Mouse (Mus musculus): ENCODE measurements around the gene Nedd9. TPM values are rescaled to one million over a fixed set of nuclear protein-coding genes. Genes with fewer than 3 reads are reported as not detected.

Gene Nedd9
- total and polyA plus RNA-seq, 3 experiments: 0.49 to 1.4 TPM; not detected in 1

DNA sequence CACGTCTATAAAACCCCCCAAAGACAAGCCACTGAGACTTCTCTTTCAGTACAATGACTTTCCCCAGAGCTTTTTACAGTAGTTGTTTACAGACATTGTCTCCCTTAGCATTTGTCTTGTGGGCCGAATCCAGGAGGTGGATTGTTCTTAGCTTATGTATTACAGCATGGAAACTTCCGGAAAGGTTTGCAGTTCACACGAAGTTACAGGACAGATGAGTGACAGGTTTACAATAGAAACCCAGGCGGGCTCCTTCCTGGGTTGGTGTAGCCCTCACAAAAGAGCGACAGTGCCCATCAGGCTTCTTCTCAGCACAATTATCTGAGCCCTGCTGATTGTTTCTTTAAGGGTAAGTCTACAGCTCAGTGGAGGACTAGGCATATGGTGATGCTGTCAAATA lies 124.3 kb downstream of the Nedd9 start:
- TF ChIP-seq TAL1 (conservative IDR thresholded peaks at IDR 0.05; ENCODE audit: low read depth, low read length): no peak

DNA sequence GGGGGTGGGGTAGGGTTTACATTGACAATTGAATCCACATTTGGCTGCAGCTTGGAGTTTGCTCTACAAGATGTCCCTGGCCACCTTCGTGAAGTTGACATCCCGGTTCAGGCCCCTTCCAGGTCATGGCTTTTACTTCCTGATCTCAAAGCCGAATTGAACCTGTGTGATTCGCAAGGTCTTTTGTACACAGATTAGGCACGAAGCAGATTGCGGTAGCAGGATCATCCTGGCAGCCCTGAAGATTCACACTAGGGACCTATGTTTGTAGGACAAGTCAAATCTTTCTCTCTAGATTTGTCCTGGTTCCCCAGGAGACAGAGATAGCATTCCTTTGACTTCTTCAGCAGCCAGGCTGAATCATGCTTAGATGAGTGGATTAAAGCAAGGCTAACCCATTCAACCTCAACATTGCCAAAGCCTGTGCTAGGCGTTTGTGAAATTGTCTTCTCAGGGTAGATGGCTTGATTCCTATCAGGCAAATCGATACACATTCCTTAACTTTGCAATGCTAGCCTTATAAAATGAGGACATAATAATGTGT lies 126.8 kb downstream of the Nedd9 start:
- DNase-seq (ENCODE audit: low spot score) (no peak), ATAC-seq (ENCODE audit: extremely low read depth, insufficient number of reproducible peaks, low FRiP score, poor library complexity, severe bottlenecking) (no peak)
- H3K9me3 ChIP-seq (replicated peaks): no peaks in the 10 kb centered on the region
- peaks cover 33% of the 10 kb centered on the region for H3K27me3 ChIP-seq (ENCODE audit: insufficient read depth, low read length)
- no peaks in the 10 kb centered on the region for H3K36me3 ChIP-seq (replicated peaks)
- TF ChIP-seq POLR2AphosphoS5 (IDR thresholded peaks at IDR 0.05; ENCODE audit: insufficient replicate concordance, low read depth, low read length): no peak
- TF ChIP-seq TAL1 (conservative IDR thresholded peaks at IDR 0.05; ENCODE audit: low read depth, low read length): no peak
- TF ChIP-seq CTCF (IDR thresholded peaks at IDR 0.05; ENCODE audit: low read depth, low read length): no peak
- no peak for TF ChIP-seq GATA2 (IDR thresholded peaks at IDR 0.05; ENCODE audit: borderline replicate concordance, low read depth, low read length)
- no peak for TF ChIP-seq GATA1 (IDR thresholded peaks at IDR 0.05; ENCODE audit: borderline replicate concordance, low read length)
- no peak overlapping the region for H3K4me3 ChIP-seq (ENCODE audit: low read depth, low read length)
- H3K4me1 ChIP-seq (ENCODE audit: insufficient read depth, low read depth, low read length): peaks cover 13% of the 10 kb centered on the region

More for the DNA sequence above, 124.3 kb downstream of the Nedd9 start:
- H3K9me3 ChIP-seq (replicated peaks): no peaks in the 10 kb centered on the region
- DNase-seq (ENCODE audit: low spot score) (no peak), ATAC-seq (ENCODE audit: extremely low read depth, insufficient number of reproducible peaks, low FRiP score, poor library complexity, severe bottlenecking) (no peak)
- peaks cover 13% of the 10 kb centered on the region for H3K4me1 ChIP-seq (ENCODE audit: insufficient read depth, low read depth, low read length)
- H3K36me3 ChIP-seq (replicated peaks): no peaks in the 10 kb centered on the region
- H3K4me3 ChIP-seq (ENCODE audit: low read depth, low read length): no peak overlapping the region
- H3K27me3 ChIP-seq (ENCODE audit: insufficient read depth, low read length): peaks cover 22% of the 10 kb centered on the region

DNA sequence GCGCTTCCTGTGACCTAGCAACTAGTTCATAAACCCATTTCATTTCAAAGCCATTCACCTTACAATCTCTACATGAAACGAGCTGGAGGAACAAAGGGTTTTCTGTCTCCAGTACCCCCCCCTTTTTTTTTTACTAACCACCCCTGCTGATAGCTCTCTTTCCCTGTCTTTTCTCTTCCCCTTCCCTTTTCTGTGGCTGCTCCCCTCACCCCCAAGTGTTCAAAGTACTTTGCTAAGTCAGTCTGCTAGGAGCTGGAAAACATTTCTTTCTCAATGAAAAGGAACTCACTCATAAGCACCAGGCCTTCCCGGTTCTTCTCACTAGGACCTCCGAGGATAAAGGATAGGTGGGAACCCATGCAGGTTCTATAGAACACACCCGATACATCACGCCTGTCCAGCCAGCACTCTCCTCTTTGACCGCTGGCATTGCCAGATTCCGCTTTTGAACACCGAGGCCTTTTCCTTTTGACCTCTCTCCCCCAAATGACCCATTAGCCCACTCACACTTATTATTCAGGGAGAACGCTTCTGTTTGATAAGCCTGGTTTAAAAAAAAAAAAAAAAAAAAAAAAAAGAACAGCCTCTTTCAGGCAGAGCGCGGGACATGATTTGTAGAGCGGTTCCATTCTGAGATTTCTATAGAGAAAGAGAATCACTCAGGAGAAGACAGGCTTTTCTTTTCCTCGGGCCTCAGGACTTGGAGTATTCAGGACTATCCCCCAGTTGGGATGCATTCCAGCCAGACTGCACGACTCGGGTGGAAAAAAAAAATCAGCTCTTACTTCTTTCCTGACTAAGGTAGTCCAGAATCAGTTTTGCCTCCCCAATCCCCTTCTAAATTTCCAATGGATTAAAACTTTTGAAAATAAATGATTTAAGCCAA lies 127.6 kb downstream of the Nedd9 start:
- ATAC-seq (ENCODE audit: extremely low read depth, insufficient number of reproducible peaks, low FRiP score, poor library complexity, severe bottlenecking) (no peak), DNase-seq (ENCODE audit: low spot score) (no peak)
- peaks cover 13% of the 10 kb centered on the region for H3K4me1 ChIP-seq (ENCODE audit: insufficient read depth, low read depth, low read length)
- H3K27me3 ChIP-seq (ENCODE audit: insufficient read depth, low read length): peaks cover 33% of the 10 kb centered on the region
- TF ChIP-seq CTCF (IDR thresholded peaks at IDR 0.05; ENCODE audit: low read depth, low read length) (no peak), GATA2 (IDR thresholded peaks at IDR 0.05; ENCODE audit: borderline replicate concordance, low read depth, low read length) (no peak)
- H3K36me3 ChIP-seq (replicated peaks): no peaks in the 10 kb centered on the region
- no peaks in the 10 kb centered on the region for H3K9me3 ChIP-seq (replicated peaks)
- no peak overlapping the region; the same call in 1 of the 2 replicates for H3K4me3 ChIP-seq (ENCODE audit: low read depth, low read length)

DNA sequence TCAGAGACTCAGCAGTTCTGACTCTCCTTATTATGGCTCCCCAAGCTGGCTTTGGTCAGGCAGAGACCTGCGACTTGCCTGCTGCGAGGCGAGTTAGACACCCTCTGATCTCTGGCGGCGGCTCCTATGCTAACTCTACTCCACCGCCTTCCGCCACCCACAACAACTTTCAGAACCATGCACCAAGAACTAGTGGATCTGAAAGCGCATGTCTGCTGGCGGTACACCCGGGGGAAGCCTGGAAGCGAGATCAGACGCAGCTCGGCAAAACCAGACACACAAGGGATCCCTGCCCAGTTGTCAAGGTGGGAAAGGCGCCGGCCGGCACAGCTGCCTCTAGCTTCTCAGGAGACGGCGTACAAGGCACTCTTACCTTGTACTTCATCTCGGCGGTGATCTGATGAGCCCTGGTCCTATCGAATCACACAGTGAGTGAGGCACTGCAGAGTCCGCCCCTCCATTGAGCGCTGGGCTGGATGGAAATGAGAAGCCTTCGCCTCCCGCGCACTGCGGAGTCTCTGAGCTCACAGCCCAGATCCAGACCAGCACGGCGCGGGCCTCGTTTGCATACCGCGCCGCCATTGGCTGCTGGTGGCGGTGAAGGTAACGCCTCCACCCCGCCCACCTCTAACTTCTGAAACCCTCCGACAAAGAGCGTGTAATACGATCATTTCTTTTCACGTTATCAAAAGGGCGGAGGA lies 128.5 kb downstream of the Nedd9 start:
- peak; percentile 99 for ATAC-seq (ENCODE audit: extremely low read depth, insufficient number of reproducible peaks, low FRiP score, poor library complexity, severe bottlenecking)
- H3K4me1 ChIP-seq (ENCODE audit: insufficient read depth, low read depth, low read length): peaks cover 13% of the 10 kb centered on the region

DNA sequence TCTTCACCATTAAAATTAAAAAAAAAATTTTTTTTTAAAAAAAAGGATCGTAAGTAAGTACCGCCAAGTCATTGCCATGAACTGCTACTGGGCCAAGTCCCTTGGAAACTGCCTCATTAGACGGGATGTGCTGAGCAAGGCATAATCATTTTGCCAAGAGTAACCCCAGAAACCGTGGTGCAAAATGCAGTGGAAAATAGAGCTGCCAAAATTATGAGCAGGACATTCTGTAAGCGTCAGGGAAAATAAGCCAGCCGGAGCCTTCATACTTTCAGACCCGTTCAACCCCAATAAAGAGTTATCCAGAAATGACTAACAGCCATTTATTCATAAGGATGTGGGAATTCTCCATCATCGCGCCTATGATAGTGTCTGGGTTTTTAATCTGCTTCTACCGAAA lies 129.2 kb downstream of the Nedd9 start:
- H3K27me3 ChIP-seq (ENCODE audit: insufficient read depth, low read length): peaks cover 33% of the 10 kb centered on the region
- H3K4me1 ChIP-seq (ENCODE audit: insufficient read depth, low read depth, low read length): peaks cover 13% of the 10 kb centered on the region
- H3K9me3 ChIP-seq (replicated peaks): no peaks in the 10 kb centered on the region
- no peak for ATAC-seq (ENCODE audit: extremely low read depth, insufficient number of reproducible peaks, low FRiP score, poor library complexity, severe bottlenecking)
- no peaks in the 10 kb centered on the region for H3K36me3 ChIP-seq (replicated peaks)
- no peak for DNase-seq (ENCODE audit: low spot score)
- TF ChIP-seq POLR2AphosphoS5 (IDR thresholded peaks at IDR 0.05; ENCODE audit: insufficient replicate concordance, low read depth, low read length) (no peak), GATA2 (IDR thresholded peaks at IDR 0.05; ENCODE audit: borderline replicate concordance, low read depth, low read length) (no peak), GATA1 (IDR thresholded peaks at IDR 0.05; ENCODE audit: borderline replicate concordance, low read length) (no peak), TAL1 (conservative IDR thresholded peaks at IDR 0.05; ENCODE audit: low read depth, low read length) (no peak), CTCF (IDR thresholded peaks at IDR 0.05; ENCODE audit: low read depth, low read length) (no peak)
- H3K4me3 ChIP-seq (ENCODE audit: low read depth, low read length): no peak overlapping the region

More for the DNA sequence above, 128.5 kb downstream of the Nedd9 start:
- Histone ChIP-seq H3K9me3 (replicated peaks) (no peaks in the 10 kb centered on the region), H3K36me3 (replicated peaks) (no peaks in the 10 kb centered on the region), H3K4me3 (ENCODE audit: low read depth, low read length) (peak overlapping the region; percentile 60; the same call in 1 of the 2 replicates), H3K27me3 (ENCODE audit: insufficient read depth, low read length) (peaks cover 33% of the 10 kb centered on the region)
- peak; percentile 69 for DNase-seq (ENCODE audit: low spot score)
- TF ChIP-seq GATA1 (IDR thresholded peaks at IDR 0.05; ENCODE audit: borderline replicate concordance, low read length): no peak
- no peak for TF ChIP-seq GATA2 (IDR thresholded peaks at IDR 0.05; ENCODE audit: borderline replicate concordance, low read depth, low read length)
- no peak for TF ChIP-seq CTCF (IDR thresholded peaks at IDR 0.05; ENCODE audit: low read depth, low read length)
- TF ChIP-seq POLR2AphosphoS5 (IDR thresholded peaks at IDR 0.05; ENCODE audit: insufficient replicate concordance, low read depth, low read length): no peak
- no peak for TF ChIP-seq TAL1 (conservative IDR thresholded peaks at IDR 0.05; ENCODE audit: low read depth, low read length)

DNA sequence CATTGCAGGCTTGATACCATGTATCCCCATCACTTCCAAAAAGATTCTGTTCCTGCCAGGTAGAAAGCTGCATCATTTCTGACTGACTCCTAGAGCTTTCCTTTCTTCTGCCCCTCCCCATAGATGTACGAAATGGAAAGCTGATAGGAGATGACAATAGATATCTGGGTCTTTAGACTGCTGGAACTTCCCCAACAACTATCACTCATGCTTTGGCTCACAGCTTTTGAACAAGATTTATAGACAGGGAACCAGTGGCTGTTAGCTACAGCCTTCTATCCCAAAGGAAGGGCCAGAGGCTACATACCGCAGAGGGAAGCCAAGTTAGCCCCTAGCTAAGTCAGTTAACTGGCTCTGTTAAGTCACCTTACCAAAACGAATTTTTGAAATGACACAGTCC lies 129.6 kb downstream of the Nedd9 start:
- ATAC-seq (ENCODE audit: extremely low read depth, insufficient number of reproducible peaks, low FRiP score, poor library complexity, severe bottlenecking): no peak
- no peaks in the 10 kb centered on the region for H3K36me3 ChIP-seq (replicated peaks)
- no peak overlapping the region for H3K4me3 ChIP-seq (ENCODE audit: low read depth, low read length)
- TF ChIP-seq TAL1 (conservative IDR thresholded peaks at IDR 0.05; ENCODE audit: low read depth, low read length) (no peak), GATA1 (IDR thresholded peaks at IDR 0.05; ENCODE audit: borderline replicate concordance, low read length) (no peak), POLR2AphosphoS5 (IDR thresholded peaks at IDR 0.05; ENCODE audit: insufficient replicate concordance, low read depth, low read length) (no peak), CTCF (IDR thresholded peaks at IDR 0.05; ENCODE audit: low read depth, low read length) (no peak), GATA2 (IDR thresholded peaks at IDR 0.05; ENCODE audit: borderline replicate concordance, low read depth, low read length) (no peak)
- H3K9me3 ChIP-seq (replicated peaks): no peaks in the 10 kb centered on the region
- peaks cover 13% of the 10 kb centered on the region for H3K4me1 ChIP-seq (ENCODE audit: insufficient read depth, low read depth, low read length)
- DNase-seq (ENCODE audit: low spot score): no peak
- peaks cover 33% of the 10 kb centered on the region for H3K27me3 ChIP-seq (ENCODE audit: insufficient read depth, low read length)
